9 mouse cellular contexts compared by ENCODE assay signal in genomic region chr3:37468170-37468569, GRCm38 (mm10). TPM values are rescaled to one million over a fixed set of nuclear protein-coding genes. Genes with fewer than 3 reads are reported as not detected.
DNase-seq lines count a peak whose midpoint lies in the region; ATAC-seq and TF ChIP-seq lines count a peak whose summit lies in the region.
"Had no signal": no experiment of that assay in that cellular context is flagged by ENCODE, and none has a peak within 500 bp of the region (broad histone marks: within the 10 kb centered on the region; RNA-seq: fewer than 3 reads in every experiment).

No protein-coding gene starts in this region.

- H3K4me3 ChIP-seq in forebrain, postnatal 0 days (ENCODE audit: low read depth, low read length): no peak overlapping the region
- H3K4me3 ChIP-seq: myocyte had no signal

- H3K4me2 ChIP-seq in forebrain, postnatal 0 days (ENCODE audit: low read depth): no peak overlapping the region

- intact Hi-C loops in heart, postnatal 10 days (cut with DNase I): loop anchor here (5.0 to 10.0 kb wide), 2 partner anchors 754 to 1387 kb away; no protein-coding TSS in a partner anchor
- intact Hi-C loops in heart, postnatal 36 days (cut with DNase I): no loop called here

- no peak overlapping the region for H3K9ac ChIP-seq in forebrain, postnatal 0 days

- TF ChIP-seq CTCF in forebrain, postnatal 0 days (IDR thresholded peaks at IDR 0.05; ENCODE audit: low read depth): peak; percentile 84

- no peaks in the 10 kb centered on the region for H3K27me3 ChIP-seq in forebrain, postnatal 0 days (ENCODE audit: insufficient read depth, low read length)

- 91% methylated on average over 2 of the region's 2 CpGs for WGBS in forebrain, postnatal 0 days

- H3K27ac ChIP-seq in forebrain, postnatal 0 days (ENCODE audit: low read depth, low read length): no peak overlapping the region

- ATAC-seq in forebrain, postnatal 0 days: peak; percentile 75

- H3K36me3 ChIP-seq in forebrain, postnatal 0 days (ENCODE audit: insufficient read depth): no peaks in the 10 kb centered on the region; the same call in 1 of the 2 replicates

- DNase-seq in heart, postnatal 10 days: peak; percentile 5 to 8
- no peak for DNase-seq in heart, postnatal 36 days
- DNase-seq in thymus, postnatal 0 days (ENCODE audit: low spot score): peak; percentile 3
- DNase-seq in thymus, postnatal 4 days: no peak
- DNase-seq in forebrain, postnatal 0 days: peak; percentile 41
- DNase-seq in layer of hippocampus, postnatal 25 days (ENCODE audit: extremely low spot score in 1 of 2, low spot score in 1 of 2): no peak
- no peak for DNase-seq in urinary bladder, postnatal 25 days (ENCODE audit: low spot score)
- DNase-seq in adrenal gland, adult 8-10 months: no peak

- no peaks in the 10 kb centered on the region for H3K4me1 ChIP-seq in forebrain, postnatal 0 days (ENCODE audit: insufficient read depth)

- H3K9me3 ChIP-seq in forebrain, postnatal 0 days (ENCODE audit: low read length): no peaks in the 10 kb centered on the region

RNA-seq across cellular contexts. Expression of gene Nudt6, which starts 48.2 kb away (rescaled TPM):
- 10 to 100 TPM; 18.2 to 24.2 TPM for total RNA-seq in heart, postnatal 10 days (2021)
- 10 to 100 TPM; 36.0 to 36.3 TPM for total RNA-seq in heart, postnatal 36 days (2021)
- polyA plus RNA-seq in thymus, postnatal 0 days (2015; fragmentation: Nextera tagmentation; extraction: Ambion mirVana): 14.4 and 15.4 TPM in 2 replicates
- 4.5 and 6.6 TPM in 2 replicates for total RNA-seq in forebrain, postnatal 0 days (2014; rRNA removed)
- polyA plus RNA-seq in forebrain, postnatal 0 days (2015; fragmentation: Nextera tagmentation; extraction: Ambion mirVana): 10.2 and 14.8 TPM in 2 replicates
- 1 to 10 TPM; 5.5 to 6.2 TPM for total RNA-seq in layer of hippocampus, postnatal 25 days (2021)
- 10 to 100 TPM; 16.4 to 21.7 (median 20.4) TPM for total RNA-seq in adrenal gland, adult 8-10 months (2022)

RNA-seq across cellular contexts. Expression of gene Spata5, which starts 48.5 kb away (rescaled TPM):
- 10 to 100 TPM; 21.1 to 23.3 TPM for total RNA-seq in heart, postnatal 10 days (2021)
- 10 to 100 TPM; 15.9 to 16.1 TPM for total RNA-seq in heart, postnatal 36 days (2021)
- 26.8 and 33.9 TPM in 2 replicates for polyA plus RNA-seq in thymus, postnatal 0 days (2015; fragmentation: Nextera tagmentation; extraction: Ambion mirVana)
- total RNA-seq in forebrain, postnatal 0 days (2014; rRNA removed): 18.9 and 33.3 TPM in 2 replicates
- 21.0 and 23.2 TPM in 2 replicates for polyA plus RNA-seq in forebrain, postnatal 0 days (2015; fragmentation: Nextera tagmentation; extraction: Ambion mirVana)
- 10 to 100 TPM; 17.9 to 26.7 TPM for total RNA-seq in layer of hippocampus, postnatal 25 days (2021)
- total RNA-seq in adrenal gland, adult 8-10 months (2022): 10 to 100 TPM; 35.1 to 47.3 (median 38.7) TPM

Comparison
In these comparisons a context has a peak if more than half of its experiments do, and no peak if none do; other contexts are left out.
1. DNase-seq: peak in heart, postnatal 10 days (2 of 2), thymus, postnatal 0 days (single experiment) and forebrain, postnatal 0 days (single experiment); none in heart, postnatal 36 days (0 of 2), thymus, postnatal 4 days (single experiment), layer of hippocampus, postnatal 25 days (0 of 2), urinary bladder, postnatal 25 days (single experiment) and adrenal gland, adult 8-10 months (single experiment).